Mouse (Mus musculus) thymus, postnatal 0 days (tissue): ENCODE measurements around the gene Olfr695. TPM values are rescaled to one million over a fixed set of nuclear protein-coding genes. Genes with fewer than 3 reads are reported as not detected.
"Not testable (repeated sequence)": the region's sequence is repeated elsewhere in the genome, so short reads cannot be mapped to it uniquely, and the experiment has no call there.

Experiments
- DNase-seq: peaks from one replicate; pipeline ENCODE4 v3.0.0-alpha.2; 2015; ENCODE audit warnings: low spot score
- polyA plus RNA-seq: library from polyadenylated mRNA; unstranded; fragments of >200 nt; fragmentation: Nextera tagmentation; extraction: Ambion mirVana; gene quantifications from 2 replicates; pipeline ENCODE4 v1.2.1, GENCODE M21; 2015

The Olfr695 gene
- not detected in 2 replicates for polyA plus RNA-seq

GRCm38 (mm10) chr7:106716296-106716695 is at the start of gene Olfr695:
Olfr695 (minus strand) TSS chr7:106716396.
- no peak for DNase-seq

GRCm38 (mm10) chr7:106761008-106761407 is 44.8 kb upstream of the Olfr695 start:
- not testable (repeated sequence) for DNase-seq

GRCm38 (mm10) chr7:106758800-106759199 is 42.6 kb upstream of the Olfr695 start:
- DNase-seq = no peak

GRCm38 (mm10) chr7:106755297-106755696 is 39.1 kb upstream of the Olfr695 start, which contains the start of gene Olfr698:
Olfr698 (minus strand) TSS chr7:106755397.
- DNase-seq = no peak

GRCm38 (mm10) chr7:106745811-106746210 is 29.6 kb upstream of the Olfr695 start:
- DNase-seq = no peak

GRCm38 (mm10) chr7:106742343-106742742 is 26.1 kb upstream of the Olfr695 start, which contains the start of gene Olfr697:
Olfr697 (minus strand) TSS chr7:106742443.
- DNase-seq = no peak

GRCm38 (mm10) chr7:106737028-106737427 is 20.8 kb upstream of the Olfr695 start:
- DNase-seq = no peak

- no peak for DNase-seq
Observed at GRCm38 (mm10) chr7:106733717-106734116, 17.5 kb upstream of the Olfr695 start.

GRCm38 (mm10) chr7:106725654-106726053 is 9.5 kb upstream of the Olfr695 start:
- DNase-seq = not testable (repeated sequence)

- DNase-seq = no peak
Observed at GRCm38 (mm10) chr7:106711463-106711862, 4.7 kb downstream of the Olfr695 start.

- DNase-seq = not testable (repeated sequence)
Observed at GRCm38 (mm10) chr7:106707705-106708104, 8.5 kb downstream of the Olfr695 start.

- no peak for DNase-seq
Observed at GRCm38 (mm10) chr7:106696891-106697290, 19.3 kb downstream of the Olfr695 start.

- no peak for DNase-seq
Observed at GRCm38 (mm10) chr7:106692976-106693375, 23.2 kb downstream of the Olfr695 start.

- no peak for DNase-seq
Observed at GRCm38 (mm10) chr7:106691714-106692113, 24.5 kb downstream of the Olfr695 start, which contains the start of gene Olfr694. Olfr694 (minus strand) TSS chr7:106691814.

GRCm38 (mm10) chr7:106685382-106685781 is 30.8 kb downstream of the Olfr695 start:
- no peak for DNase-seq

GRCm38 (mm10) chr7:106680484-106680883 is 35.7 kb downstream of the Olfr695 start, which contains the start of gene Olfr693:
Olfr693 (minus strand) TSS chr7:106680584.
- no peak for DNase-seq

Other genes starting within 250 kb of the Olfr695 start
- not detected in 2 replicates for gene Olfr693, start 35.8 kb downstream of the Olfr695 start, polyA plus RNA-seq
- not detected in 2 replicates for gene Olfr694, start 24.6 kb downstream of the Olfr695 start, polyA plus RNA-seq
- not detected in 2 replicates for gene Olfr697, start 26.0 kb upstream of the Olfr695 start, polyA plus RNA-seq
- not detected in 2 replicates for gene Olfr698, start 39.0 kb upstream of the Olfr695 start, polyA plus RNA-seq
- not detected in 2 replicates for gene Olfr699, start 76.8 kb upstream of the Olfr695 start, polyA plus RNA-seq
- not detected in 2 replicates for gene Olfr700, start 92.4 kb upstream of the Olfr695 start, polyA plus RNA-seq
- gene Olfr701, start 97.7 kb upstream of the Olfr695 start, polyA plus RNA-seq = not detected in 2 replicates
- not detected in 2 replicates for gene Olfr702, start 117.5 kb upstream of the Olfr695 start, polyA plus RNA-seq
- gene Olfr703, start 127.0 kb upstream of the Olfr695 start, polyA plus RNA-seq = not detected in 2 replicates
- gene Olfr704, start 146.8 kb upstream of the Olfr695 start, polyA plus RNA-seq = not detected in 2 replicates
- gene Olfr705, start 160.5 kb upstream of the Olfr695 start, polyA plus RNA-seq = not detected in 2 replicates
- not detected in 2 replicates for gene Olfr706, start 171.8 kb upstream of the Olfr695 start, polyA plus RNA-seq
- gene Olfr707, start 184.8 kb upstream of the Olfr695 start, polyA plus RNA-seq = not detected in 2 replicates
- not detected in 2 replicates for gene Olfr1532-ps1, start 191.6 kb upstream of the Olfr695 start, polyA plus RNA-seq
- not detected in 2 replicates for gene Olfr709-ps1, start 215.8 kb upstream of the Olfr695 start, polyA plus RNA-seq
- gene Olfr710, start 231.9 kb upstream of the Olfr695 start, polyA plus RNA-seq = not detected in 2 replicates
- gene Olfr6, start 247.5 kb upstream of the Olfr695 start, polyA plus RNA-seq = not detected in 2 replicates